Mouse (Mus musculus): ENCODE measurements around the gene Rundc3a.

- TF ChIP-seq POLR2A (IDR thresholded peaks at IDR 0.05; ENCODE audit: borderline replicate concordance, insufficient read depth, low read length) (no peak), CTCF (IDR thresholded peaks at IDR 0.05; ENCODE audit: borderline replicate concordance, insufficient read depth, low read depth, low read length) (no peak)
These were observed 52.7 kb downstream of the Rundc3a start for GRCm38 (mm10) chr11:102445891-102446361.
